Mouse (Mus musculus): ENCODE measurements around the gene Hexim1. TPM values are rescaled to one million over a fixed set of nuclear protein-coding genes. Genes with fewer than 3 reads are reported as not detected.

Hexim1 gene
- polyA plus RNA-seq, 1 experiment: 10.3 TPM

GRCm38 (mm10) chr11:103141944-103142255, 25.9 kb downstream of the Hexim1 start:
- WGBS: 50% methylated on average over 1 of the region's 1 CpGs
- TF ChIP-seq POLR2A (IDR thresholded peaks at IDR 0.05; ENCODE audit: low read depth, low read length): no peak
- TF ChIP-seq CTCF (IDR thresholded peaks at IDR 0.05; ENCODE audit: extremely low read depth, insufficient read depth, insufficient read length, insufficient replicate concordance): no peak
- no peak for DNase-seq (ENCODE audit: low read depth in 1 of 2, low spot score in 2 of 2)
- peaks cover 6% of the 10 kb centered on the region; the same call in 1 of the 2 replicates for H3K4me1 ChIP-seq (ENCODE audit: control insufficient read depth, insufficient read depth, insufficient read length)
- no peak overlapping the region for H3K4me3 ChIP-seq (ENCODE audit: extremely low read depth, insufficient read depth, insufficient read length)
- H3K27ac ChIP-seq (ENCODE audit: insufficient read depth, low read length): peak overlapping the region; percentile 34
- no peaks in the 10 kb centered on the region for H3K27me3 ChIP-seq (ENCODE audit: control insufficient read depth, insufficient read depth, low read length)
- no peaks in the 10 kb centered on the region for H3K36me3 ChIP-seq (ENCODE audit: control insufficient read depth, insufficient read depth, low read length)

- Histone ChIP-seq H3K27ac (ENCODE audit: insufficient read depth, low read length) (peak overlapping the region; percentile 66; the same call in 1 of the 2 replicates), H3K4me1 (ENCODE audit: control insufficient read depth, insufficient read depth, insufficient read length) (peaks cover 6% of the 10 kb centered on the region; the same call in 1 of the 2 replicates), H3K4me3 (ENCODE audit: extremely low read depth, insufficient read depth, insufficient read length) (peak overlapping the region; percentile 40; the same call in 1 of the 2 replicates), H3K36me3 (ENCODE audit: control insufficient read depth, insufficient read depth, low read length) (no peaks in the 10 kb centered on the region), H3K27me3 (ENCODE audit: control insufficient read depth, insufficient read depth, low read length) (no peaks in the 10 kb centered on the region)
- TF ChIP-seq POLR2A (IDR thresholded peaks at IDR 0.05; ENCODE audit: low read depth, low read length) (no peak), CTCF (IDR thresholded peaks at IDR 0.05; ENCODE audit: extremely low read depth, insufficient read depth, insufficient read length, insufficient replicate concordance) (no peak)
- peak in 1 of 2 experiments; percentile 56 for DNase-seq (ENCODE audit: low read depth in 1 of 2, low spot score in 2 of 2)
- WGBS: 17% methylated on average over 8 of the region's 8 CpGs
Observed at GRCm38 (mm10) chr11:103142441-103143182, 26.6 kb downstream of the Hexim1 start.

GRCm38 (mm10) chr11:103144309-103145285, 28.6 kb downstream of the Hexim1 start:
- Histone ChIP-seq H3K27me3 (ENCODE audit: control insufficient read depth, insufficient read depth, low read length) (no peaks in the 10 kb centered on the region), H3K36me3 (ENCODE audit: control insufficient read depth, insufficient read depth, low read length) (no peaks in the 10 kb centered on the region), H3K4me1 (ENCODE audit: control insufficient read depth, insufficient read depth, insufficient read length) (peaks cover 6% of the 10 kb centered on the region; the same call in 1 of the 2 replicates), H3K27ac (ENCODE audit: insufficient read depth, low read length) (no peak overlapping the region), H3K4me3 (ENCODE audit: extremely low read depth, insufficient read depth, insufficient read length) (no peak overlapping the region)
- DNase-seq (ENCODE audit: low read depth in 1 of 2, low spot score in 2 of 2): no peak
- TF ChIP-seq POLR2A (IDR thresholded peaks at IDR 0.05; ENCODE audit: low read depth, low read length): no peak
- no peak for TF ChIP-seq CTCF (IDR thresholded peaks at IDR 0.05; ENCODE audit: extremely low read depth, insufficient read depth, insufficient read length, insufficient replicate concordance)
- WGBS: 82% methylated on average over 12 of the region's 12 CpGs

GRCm38 (mm10) chr11:103146386-103146785, 30.4 kb downstream of the Hexim1 start:
- Histone ChIP-seq H3K27me3 (ENCODE audit: control insufficient read depth, insufficient read depth, low read length) (no peaks in the 10 kb centered on the region), H3K36me3 (ENCODE audit: control insufficient read depth, insufficient read depth, low read length) (no peaks in the 10 kb centered on the region), H3K27ac (ENCODE audit: insufficient read depth, low read length) (no peak overlapping the region), H3K4me1 (ENCODE audit: control insufficient read depth, insufficient read depth, insufficient read length) (peaks cover 6% of the 10 kb centered on the region; the same call in 1 of the 2 replicates), H3K4me3 (ENCODE audit: extremely low read depth, insufficient read depth, insufficient read length) (no peak overlapping the region)
- TF ChIP-seq CTCF (IDR thresholded peaks at IDR 0.05; ENCODE audit: extremely low read depth, insufficient read depth, insufficient read length, insufficient replicate concordance): no peak
- no peak for TF ChIP-seq POLR2A (IDR thresholded peaks at IDR 0.05; ENCODE audit: low read depth, low read length)
- WGBS: 46% methylated on average over 4 of the region's 4 CpGs
- DNase-seq (ENCODE audit: low read depth in 1 of 2, low spot score in 2 of 2): no peak

GRCm38 (mm10) chr11:103147766-103148165, 31.7 kb downstream of the Hexim1 start:
- no peak for DNase-seq (ENCODE audit: low read depth in 1 of 2, low spot score in 2 of 2)

GRCm38 (mm10) chr11:103149771-103150170, 33.7 kb downstream of the Hexim1 start:
- WGBS: 94% methylated on average over 4 of the region's 4 CpGs
- no peaks in the 10 kb centered on the region for H3K27me3 ChIP-seq (ENCODE audit: control insufficient read depth, insufficient read depth, low read length)
- H3K4me1 ChIP-seq (ENCODE audit: control insufficient read depth, insufficient read depth, insufficient read length): no peaks in the 10 kb centered on the region
- no peak for TF ChIP-seq CTCF (IDR thresholded peaks at IDR 0.05; ENCODE audit: extremely low read depth, insufficient read depth, insufficient read length, insufficient replicate concordance)
- TF ChIP-seq POLR2A (IDR thresholded peaks at IDR 0.05; ENCODE audit: low read depth, low read length): no peak
- DNase-seq (ENCODE audit: low read depth in 1 of 2, low spot score in 2 of 2): no peak
- H3K4me3 ChIP-seq (ENCODE audit: extremely low read depth, insufficient read depth, insufficient read length): no peak overlapping the region
- no peak overlapping the region for H3K27ac ChIP-seq (ENCODE audit: insufficient read depth, low read length)
- H3K36me3 ChIP-seq (ENCODE audit: control insufficient read depth, insufficient read depth, low read length): no peaks in the 10 kb centered on the region

More at GRCm38 (mm10) chr11:103147766-103148165, 31.7 kb downstream of the Hexim1 start:
- no peaks in the 10 kb centered on the region for H3K36me3 ChIP-seq (ENCODE audit: control insufficient read depth, insufficient read depth, low read length)
- 86% methylated on average over 4 of the region's 4 CpGs for WGBS
- H3K4me3 ChIP-seq (ENCODE audit: extremely low read depth, insufficient read depth, insufficient read length): no peak overlapping the region
- no peak overlapping the region for H3K27ac ChIP-seq (ENCODE audit: insufficient read depth, low read length)
- H3K4me1 ChIP-seq (ENCODE audit: control insufficient read depth, insufficient read depth, insufficient read length): no peaks in the 10 kb centered on the region; the same call in 1 of the 2 replicates
- H3K27me3 ChIP-seq (ENCODE audit: control insufficient read depth, insufficient read depth, low read length): no peaks in the 10 kb centered on the region
- TF ChIP-seq CTCF (IDR thresholded peaks at IDR 0.05; ENCODE audit: extremely low read depth, insufficient read depth, insufficient read length, insufficient replicate concordance): no peak
- no peak for TF ChIP-seq POLR2A (IDR thresholded peaks at IDR 0.05; ENCODE audit: low read depth, low read length)
